15 mouse cellular contexts compared by ENCODE assay signal in the genomic region with DNA sequence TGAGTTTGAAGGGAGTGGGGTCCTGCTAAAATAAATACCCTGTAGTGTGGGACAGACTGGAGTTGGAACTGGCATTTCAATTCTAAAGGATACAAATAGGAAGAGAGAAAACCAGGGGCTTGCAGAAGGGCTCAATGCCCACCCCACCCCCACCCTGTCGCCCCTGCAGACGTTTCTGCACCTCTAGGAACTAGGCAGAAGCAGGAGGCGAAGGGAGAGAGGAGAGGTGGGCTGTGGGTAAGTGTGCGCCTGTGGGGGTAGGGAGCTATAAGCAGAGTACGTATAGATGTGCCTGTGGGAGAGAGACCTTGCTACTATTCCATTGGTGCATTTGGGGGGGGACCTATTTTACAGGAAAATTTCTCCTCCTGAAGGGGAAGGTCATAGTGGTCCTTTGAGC. TPM values are rescaled to one million over a fixed set of nuclear protein-coding genes. Genes with fewer than 3 reads are reported as not detected.
DNase-seq lines count a peak whose midpoint lies in the region; ATAC-seq lines count a peak whose summit lies in the region.
"Had no signal": no experiment of that assay in that cellular context is flagged by ENCODE, and none has a peak within 500 bp of the region (broad histone marks: within the 10 kb centered on the region; RNA-seq: fewer than 3 reads in every experiment).

No protein-coding gene starts in this region.

- no peaks in the 10 kb centered on the region for H3K27me3 ChIP-seq in kidney, embryonic 14.5 days (ENCODE audit: control insufficient read depth, insufficient read depth, low read length)
- no peaks in the 10 kb centered on the region for H3K27me3 ChIP-seq in neural tube, embryonic 11.5 days (ENCODE audit: control insufficient read depth, insufficient read depth, low read length)
- peaks cover 100% of the 10 kb centered on the region for H3K27me3 ChIP-seq in limb, embryonic 12.5 days

- WGBS in kidney, embryonic 14.5 days, result 26% methylated on average over 5 of the region's 5 CpGs
- WGBS in neural tube, embryonic 11.5 days, result 11% methylated on average over 5 of the region's 5 CpGs
- 15% methylated on average over 5 of the region's 5 CpGs for WGBS in limb, embryonic 12.5 days

- peak overlapping the region; percentile 100 for H3K27ac ChIP-seq in kidney, embryonic 14.5 days (ENCODE audit: low read depth, low read length)
- H3K27ac ChIP-seq in neural tube, embryonic 11.5 days (ENCODE audit: low read depth, low read length), result peak overlapping the region; percentile 100
- H3K27ac ChIP-seq in limb, embryonic 12.5 days, result no peak overlapping the region
- H3K27ac ChIP-seq: layer of hippocampus, adult 2 months; liver, embryonic 14.5 days had no signal

- peak overlapping the region; percentile 15; the same call in 1 of the 2 replicates for H3K4me3 ChIP-seq in kidney, embryonic 14.5 days (ENCODE audit: low read length)
- H3K4me3 ChIP-seq in neural tube, embryonic 11.5 days (ENCODE audit: low read depth, low read length), result peak overlapping the region; percentile 96
- no peak overlapping the region for H3K4me3 ChIP-seq in limb, embryonic 12.5 days (replicated peaks)
- H3K4me3 ChIP-seq: layer of hippocampus, adult 2 months had no signal

- H3K36me3 ChIP-seq in kidney, embryonic 14.5 days (ENCODE audit: control insufficient read depth, insufficient read depth, low read length), result peaks cover 30% of the 10 kb centered on the region
- H3K36me3 ChIP-seq in neural tube, embryonic 11.5 days (ENCODE audit: control insufficient read depth, insufficient read depth, low read length), result peaks cover 5% of the 10 kb centered on the region
- no peaks in the 10 kb centered on the region for H3K36me3 ChIP-seq in limb, embryonic 12.5 days

- H3K4me2 ChIP-seq in kidney, embryonic 14.5 days (replicated peaks; ENCODE audit: low read depth, low read length), result peak overlapping the region; percentile 95
- H3K4me2 ChIP-seq in neural tube, embryonic 11.5 days (ENCODE audit: low read depth), result peak overlapping the region; percentile 100
- H3K4me2 ChIP-seq in limb, embryonic 12.5 days, result no peak overlapping the region

- ATAC-seq in kidney, embryonic 14.5 days (ENCODE audit: low FRiP score, low TSS enrichment), result no peak
- 0 out of 2 replicates have a peak, but pooled peaks have one; percentile 27 for ATAC-seq in neural tube, embryonic 11.5 days (ENCODE audit: insufficient read depth, low FRiP score, low TSS enrichment)
- ATAC-seq in limb, embryonic 12.5 days (ENCODE audit: insufficient number of reproducible peaks, insufficient read depth, low FRiP score, low TSS enrichment, low read depth), result 0 out of 2 replicates have a peak, but pooled peaks have one; percentile 37
- ATAC-seq: forebrain, embryonic 16.5 days had no signal

- no peaks in the 10 kb centered on the region for H3K9me3 ChIP-seq in kidney, embryonic 14.5 days (ENCODE audit: control insufficient read depth, low read length)
- H3K9me3 ChIP-seq in neural tube, embryonic 11.5 days (ENCODE audit: control insufficient read depth, low read length), result no peaks in the 10 kb centered on the region
- H3K9me3 ChIP-seq in limb, embryonic 12.5 days, result no peaks in the 10 kb centered on the region

- peak overlapping the region; percentile 99 for H3K9ac ChIP-seq in kidney, embryonic 14.5 days (ENCODE audit: low read depth, low read length)
- H3K9ac ChIP-seq in neural tube, embryonic 11.5 days (ENCODE audit: low read length), result peak overlapping the region; percentile 100
- H3K9ac ChIP-seq in limb, embryonic 12.5 days (replicated peaks), result no peak overlapping the region
- H3K9ac ChIP-seq: liver, embryonic 14.5 days had no signal

- no peak for DNase-seq in kidney, postnatal 36 days
- peak; percentile 70 for DNase-seq in neural tube, embryonic 11.5 days (ENCODE audit: low spot score)
- DNase-seq in neural tube, embryonic 10.5 days (ENCODE audit: extremely low spot score, low spot score), result no peak
- DNase-seq in layer of hippocampus, postnatal 25 days (ENCODE audit: extremely low spot score in 1 of 2, low spot score in 1 of 2), result no peak
- DNase-seq in layer of hippocampus, adult 9-11 months, result no peak
- no peak for DNase-seq in spleen, postnatal 36 days (ENCODE audit: low spot score in 2 of 2)
- DNase-seq: adrenal gland, adult 2 months; cerebellum, adult 18-20 months; right cerebral cortex, postnatal 4 days had no signal

- peaks cover 89% of the 10 kb centered on the region for H3K4me1 ChIP-seq in kidney, embryonic 14.5 days (ENCODE audit: control insufficient read depth, insufficient read depth, low read length)
- H3K4me1 ChIP-seq in neural tube, embryonic 11.5 days (ENCODE audit: control insufficient read depth, insufficient read depth, low read length), result peaks cover 61% of the 10 kb centered on the region
- H3K4me1 ChIP-seq in limb, embryonic 12.5 days (replicated peaks), result peaks cover 12% of the 10 kb centered on the region

RNA-seq across cellular contexts. Expression of gene Hoxb3, which starts 4.6 kb away (rescaled TPM):
- polyA plus RNA-seq in kidney, embryonic 14.5 days (2014; fragmentation: Nextera tagmentation; extraction: Ambion mirVana), result 8.2 and 8.6 TPM in 2 replicates
- polyA plus RNA-seq in neural tube, embryonic 11.5 days (2014; fragmentation: Nextera tagmentation; extraction: Ambion mirVana), result 10.3 and 14.2 TPM in 2 replicates
- 0.55 and 0.68 TPM in 2 replicates for polyA plus RNA-seq in limb, embryonic 12.5 days (2016; fragmentation: Nextera tagmentation; extraction: Ambion mirVana)
- total RNA-seq in layer of hippocampus, postnatal 25 days (2021), result not detected
- total RNA-seq: layer of hippocampus, adult 2 months; left cerebral cortex, postnatal 10 days had no signal
- polyA plus RNA-seq: forebrain, embryonic 16.5 days had no signal

RNA-seq across cellular contexts. Expression of gene Hoxb4, which starts 9.7 kb away (rescaled TPM):
- polyA plus RNA-seq in kidney, embryonic 14.5 days (2014; fragmentation: Nextera tagmentation; extraction: Ambion mirVana), result 4.2 and 8.6 TPM in 2 replicates
- 3.1 and 3.8 TPM in 2 replicates for polyA plus RNA-seq in neural tube, embryonic 11.5 days (2014; fragmentation: Nextera tagmentation; extraction: Ambion mirVana)
- polyA plus RNA-seq in limb, embryonic 12.5 days (2016; fragmentation: Nextera tagmentation; extraction: Ambion mirVana), result 0.56 and 0.73 TPM in 2 replicates
- not detected for total RNA-seq in layer of hippocampus, postnatal 25 days (2021)
- total RNA-seq: layer of hippocampus, adult 2 months; left cerebral cortex, postnatal 10 days had no signal
- polyA plus RNA-seq: forebrain, embryonic 16.5 days had no signal

RNA-seq across cellular contexts. Expression of gene Hoxb2, which starts 22.6 kb away (rescaled TPM):
- 49.9 and 67.2 TPM in 2 replicates for polyA plus RNA-seq in kidney, embryonic 14.5 days (2014; fragmentation: Nextera tagmentation; extraction: Ambion mirVana)
- 88.2 and 89.0 TPM in 2 replicates for polyA plus RNA-seq in neural tube, embryonic 11.5 days (2014; fragmentation: Nextera tagmentation; extraction: Ambion mirVana)
- polyA plus RNA-seq in limb, embryonic 12.5 days (2016; fragmentation: Nextera tagmentation; extraction: Ambion mirVana), result 5.1 and 6.0 TPM in 2 replicates
- not detected for total RNA-seq in layer of hippocampus, postnatal 25 days (2021)
- total RNA-seq: layer of hippocampus, adult 2 months; left cerebral cortex, postnatal 10 days had no signal
- polyA plus RNA-seq: forebrain, embryonic 16.5 days had no signal

RNA-seq across cellular contexts. Expression of gene Hoxb5, which starts 24.6 kb away (rescaled TPM):
- polyA plus RNA-seq in kidney, embryonic 14.5 days (2014; fragmentation: Nextera tagmentation; extraction: Ambion mirVana), result 22.1 and 24.3 TPM in 2 replicates
- polyA plus RNA-seq in neural tube, embryonic 11.5 days (2014; fragmentation: Nextera tagmentation; extraction: Ambion mirVana), result 49.0 and 49.1 TPM in 2 replicates
- 0.83 and 2.1 TPM in 2 replicates for polyA plus RNA-seq in limb, embryonic 12.5 days (2016; fragmentation: Nextera tagmentation; extraction: Ambion mirVana)
- total RNA-seq in layer of hippocampus, postnatal 25 days (2021), result not detected
- total RNA-seq: layer of hippocampus, adult 2 months; left cerebral cortex, postnatal 10 days had no signal
- polyA plus RNA-seq: forebrain, embryonic 16.5 days had no signal

RNA-seq across cellular contexts. Expression of gene Hoxb6, which starts 35.5 kb away (rescaled TPM):
- polyA plus RNA-seq in kidney, embryonic 14.5 days (2014; fragmentation: Nextera tagmentation; extraction: Ambion mirVana), result 44.1 and 53.1 TPM in 2 replicates
- polyA plus RNA-seq in neural tube, embryonic 11.5 days (2014; fragmentation: Nextera tagmentation; extraction: Ambion mirVana), result 81.4 and 87.2 TPM in 2 replicates
- polyA plus RNA-seq in limb, embryonic 12.5 days (2016; fragmentation: Nextera tagmentation; extraction: Ambion mirVana), result 1.0 and 1.1 TPM in 2 replicates
- total RNA-seq in layer of hippocampus, postnatal 25 days (2021), result not detected
- total RNA-seq: layer of hippocampus, adult 2 months; left cerebral cortex, postnatal 10 days had no signal
- polyA plus RNA-seq: forebrain, embryonic 16.5 days had no signal
